Mouse (Mus musculus) neural tube, embryonic 14.5 days (tissue): ENCODE measurements around the gene Hyal3. TPM values are rescaled to one million over a fixed set of nuclear protein-coding genes. Genes with fewer than 3 reads are reported as not detected.

Experiments
- ATAC-seq: fragments of 200-750 bp; cut with Nextera tagmentation; 2 replicates; pipeline ENCODE4 v1.8.0; 2017; ENCODE audit warnings: low read depth, mild to moderate bottlenecking, moderate TSS enrichment, moderate library complexity
- H3K27ac ChIP-seq: fragments of 300-500 bp; sonication (generic); 2 replicates; pipeline ENCODE4 v1.5.1; 2014; ENCODE audit warnings: low read depth, mild to moderate bottlenecking, control low read depth, low read length, moderate library complexity, mixed read lengths
- H3K27me3 ChIP-seq: fragments of 300-500 bp; sonication (generic); 2 replicates; pipeline ENCODE4 v1.6.1; 2014; ENCODE audit warnings: low read length; ENCODE audit not compliant: control insufficient read depth, insufficient read depth
- H3K36me3 ChIP-seq: fragments of 300-500 bp; sonication (generic); 2 replicates; pipeline ENCODE4 v1.6.1; 2014; ENCODE audit warnings: low read length, mixed read lengths; ENCODE audit not compliant: control insufficient read depth, insufficient read depth
- H3K4me1 ChIP-seq: fragments of 300-500 bp; sonication (generic); 2 replicates; pipeline ENCODE4 v1.6.1; 2014; ENCODE audit warnings: low read length; ENCODE audit not compliant: control insufficient read depth, insufficient read depth
- H3K4me2 ChIP-seq: fragments of 300-500 bp; sonication (generic); 2 replicates; pipeline ENCODE4 v1.6.1; 2014; ENCODE audit warnings: mild to moderate bottlenecking, low read depth, low read length, control low read depth
- H3K4me3 ChIP-seq: fragments of 300-500 bp; sonication (generic); 2 replicates; pipeline ENCODE4 v1.5.1; 2014; ENCODE audit warnings: low read depth, low read length, control low read depth, mixed read lengths
- H3K9ac ChIP-seq: fragments of 300-500 bp; sonication (generic); replicated peaks from 2 replicates; pipeline ENCODE4 v1.6.1; 2014; ENCODE audit warnings: low read depth, mild to moderate bottlenecking, control low read depth, low read length, mixed read lengths
- H3K9me3 ChIP-seq: fragments of 300-500 bp; sonication (generic); 2 replicates; pipeline ENCODE4 v1.6.1; 2016; ENCODE audit warnings: low read length; ENCODE audit not compliant: control insufficient read depth
- WGBS: fragments of 180-500 bp; shearing (Covaris S2); extraction: QIAGEN DNeasy Blood & Tissue Kit; methylation state at CpG from one replicate; pipeline ENCODE4 v1.1.7; 2014; 5-methylcytosine and 5-hydroxymethylcytosine counted together
- polyA plus RNA-seq: library from polyadenylated mRNA; unstranded; fragments of >200 nt; fragmentation: Nextera tagmentation; extraction: Ambion mirVana; gene quantifications from 2 replicates; pipeline ENCODE4 v1.2.1, GENCODE M21; 2014

Hyal3 gene
- polyA plus RNA-seq, 1 experiment from 2014 or later = 2.1 TPM

GRCm38 (mm10) chr9:107575579-107576356, 4.8 kb upstream of the Hyal3 start:
- Histone ChIP-seq H3K4me2 (no peak overlapping the region), H3K27ac (no peak overlapping the region), H3K4me3 (no peak overlapping the region), H3K27me3 (no peaks in the 10 kb centered on the region), H3K4me1 (peaks cover 16% of the 10 kb centered on the region), H3K36me3 (peaks cover 23% of the 10 kb centered on the region), H3K9ac (no peak overlapping the region), H3K9me3 (no peaks in the 10 kb centered on the region)
- WGBS = 91% methylated on average over 14 of the region's 14 CpGs
- ATAC-seq = no peak

- Histone ChIP-seq H3K36me3 (peaks cover 16% of the 10 kb centered on the region), H3K27ac (no peak within 1 kb of the TSS), H3K4me2 (peak within 1 kb of the TSS; percentile 32), H3K27me3 (no peaks in the 10 kb centered on the region), H3K9ac (no peak within 1 kb of the TSS), H3K9me3 (no peaks in the 10 kb centered on the region), H3K4me3 (0 out of 2 replicates have a peak within 1 kb of the TSS, but pooled peaks have one; percentile 8), H3K4me1 (peaks cover 15% of the 10 kb centered on the region)
- ATAC-seq = peak; percentile 50; the same call in 1 of the 2 replicates
- WGBS = 26% methylated on average over 16 of the region's 16 CpGs
Observed at GRCm38 (mm10) chr9:107576357-107577107, 4.1 kb upstream of the Hyal3 start, which contains the start of gene Hyal1. Gene Hyal1, plus strand, starts transcription at chr9:107576927.

- Histone ChIP-seq H3K27me3 (no peaks in the 10 kb centered on the region), H3K4me3 (no peak overlapping the region), H3K27ac (no peak overlapping the region), H3K9ac (no peak overlapping the region), H3K9me3 (no peaks in the 10 kb centered on the region), H3K36me3 (peaks cover 4% of the 10 kb centered on the region; the same call in 1 of the 2 replicates), H3K4me2 (no peak overlapping the region), H3K4me1 (peaks cover 18% of the 10 kb centered on the region)
- 94% methylated on average over 10 of the region's 10 CpGs for WGBS
- no peak for ATAC-seq
Observed at GRCm38 (mm10) chr9:107577871-107578270, 2.7 kb upstream of the Hyal3 start.

- H3K9me3 ChIP-seq = no peaks in the 10 kb centered on the region
- WGBS = 73% methylated on average over 3 of the region's 3 CpGs
- H3K27ac ChIP-seq = 0 out of 2 replicates have a peak within 1 kb of the TSS, but pooled peaks have one; percentile 61
- no peak within 1 kb of the TSS for H3K4me3 ChIP-seq
- peaks cover 18% of the 10 kb centered on the region for H3K4me1 ChIP-seq
- H3K4me2 ChIP-seq = no peak within 1 kb of the TSS
- no peaks in the 10 kb centered on the region for H3K27me3 ChIP-seq
- peaks cover 9% of the 10 kb centered on the region; the same call in 1 of the 2 replicates for H3K36me3 ChIP-seq
- H3K9ac ChIP-seq = 0 out of 2 replicates have a peak within 1 kb of the TSS, but pooled peaks have one; percentile 16
- ATAC-seq = no peak
Observed at GRCm38 (mm10) chr9:107578587-107578986, 2.0 kb upstream of the Hyal3 start, which contains the start of gene Naa80. Gene Naa80, plus strand, starts transcription at chr9:107578887.

- WGBS = 90% methylated on average over 14 of the region's 14 CpGs
- Histone ChIP-seq H3K9ac (0 out of 2 replicates have a peak overlapping the region, but pooled peaks have one; percentile 16), H3K9me3 (no peaks in the 10 kb centered on the region), H3K4me2 (no peak overlapping the region), H3K27me3 (no peaks in the 10 kb centered on the region), H3K27ac (0 out of 2 replicates have a peak overlapping the region, but pooled peaks have one; percentile 61), H3K4me3 (no peak overlapping the region), H3K36me3 (peaks cover 10% of the 10 kb centered on the region; the same call in 1 of the 2 replicates), H3K4me1 (peaks cover 18% of the 10 kb centered on the region)
- ATAC-seq = no peak
Observed at GRCm38 (mm10) chr9:107579023-107579900, 1.4 kb upstream of the Hyal3 start.

- H3K4me1 ChIP-seq = peaks cover 18% of the 10 kb centered on the region
Observed at GRCm38 (mm10) chr9:107581584-107581983, 966 bp downstream of the Hyal3 start.

GRCm38 (mm10) chr9:107582509-107583062, 2.0 kb downstream of the Hyal3 start:
- H3K4me2 ChIP-seq = no peak overlapping the region
- peaks cover 7% of the 10 kb centered on the region; the same call in 1 of the 2 replicates for H3K36me3 ChIP-seq
- H3K9ac ChIP-seq = no peak overlapping the region
- ATAC-seq = no peak
- WGBS = 93% methylated on average over 7 of the region's 7 CpGs
- no peaks in the 10 kb centered on the region for H3K27me3 ChIP-seq
- H3K9me3 ChIP-seq = no peaks in the 10 kb centered on the region
- H3K27ac ChIP-seq = no peak overlapping the region
- H3K4me3 ChIP-seq = no peak overlapping the region
- H3K4me1 ChIP-seq = peaks cover 18% of the 10 kb centered on the region

More at GRCm38 (mm10) chr9:107581584-107581983, 966 bp downstream of the Hyal3 start:
- H3K9me3 ChIP-seq = no peaks in the 10 kb centered on the region
- H3K27ac ChIP-seq = no peak overlapping the region
- H3K27me3 ChIP-seq = no peaks in the 10 kb centered on the region
- peaks cover 7% of the 10 kb centered on the region; the same call in 1 of the 2 replicates for H3K36me3 ChIP-seq
- peak overlapping the region; percentile 67; the same call in 1 of the 2 replicates for H3K9ac ChIP-seq
- no peak for ATAC-seq
- H3K4me3 ChIP-seq = peak overlapping the region; percentile 43; the same call in 1 of the 2 replicates
- H3K4me2 ChIP-seq = peak overlapping the region; percentile 93
- WGBS = 88% methylated on average over 4 of the region's 4 CpGs

GRCm38 (mm10) chr9:107583174-107583573, 2.6 kb downstream of the Hyal3 start:
- H3K4me3 ChIP-seq = no peak overlapping the region
- H3K27me3 ChIP-seq = no peaks in the 10 kb centered on the region

More at GRCm38 (mm10) chr9:107583174-107583573, 2.6 kb downstream of the Hyal3 start:
- peaks cover 7% of the 10 kb centered on the region; the same call in 1 of the 2 replicates for H3K36me3 ChIP-seq
- no peak overlapping the region for H3K9ac ChIP-seq
- H3K4me1 ChIP-seq = peaks cover 20% of the 10 kb centered on the region
- no peaks in the 10 kb centered on the region for H3K9me3 ChIP-seq
- H3K27ac ChIP-seq = no peak overlapping the region
- H3K4me2 ChIP-seq = no peak overlapping the region
- no peak for ATAC-seq
- WGBS = 90% methylated on average over 14 of the region's 14 CpGs
